Mouse (Mus musculus): Measurements from ENCODE around the gene Pappa. TPM values are rescaled to one million over a fixed set of nuclear protein-coding genes. Genes with fewer than 3 reads are reported as not detected.

Pappa gene
- polyA plus RNA-seq, 1 experiment from 2014 or later, result 0.82 TPM

DNA sequence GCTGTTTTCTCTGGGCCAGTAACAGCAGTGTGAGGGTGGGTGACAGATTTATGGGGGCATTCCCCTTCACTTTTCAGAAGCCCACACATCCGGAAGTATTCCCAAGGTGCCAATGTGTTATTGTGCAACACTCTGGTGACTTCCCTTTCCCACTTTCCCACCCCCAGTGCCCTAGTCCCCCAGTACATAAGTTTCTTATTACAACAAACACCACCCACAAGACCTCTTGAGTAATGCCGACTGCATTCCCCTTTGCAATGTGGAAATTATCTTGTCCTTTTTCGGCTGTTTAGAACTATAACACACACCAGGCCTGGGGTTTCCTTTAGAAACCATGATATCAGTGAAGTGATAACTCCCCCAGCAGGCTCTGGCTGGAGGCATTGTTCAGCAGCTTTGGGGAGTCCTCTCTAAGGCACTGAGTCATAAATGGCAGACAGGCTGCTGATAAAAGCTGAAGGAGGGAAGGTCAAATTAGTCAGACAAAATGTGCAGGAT is 118.5 kb downstream of the Pappa start:
- no peak for ATAC-seq (ENCODE audit: low FRiP score, low read depth)
- WGBS, result 16% methylated on average over 3 of the region's 3 CpGs
- Histone ChIP-seq H3K4me2 (no peak overlapping the region), H3K4me1 (replicated peaks) (no peaks in the 10 kb centered on the region; the same call in 1 of the 2 replicates), H3K9ac (no peak overlapping the region), H3K9me3 (no peaks in the 10 kb centered on the region), H3K36me3 (no peaks in the 10 kb centered on the region), H3K4me3 (no peak overlapping the region), H3K27ac (replicated peaks) (no peak overlapping the region), H3K27me3 (no peaks in the 10 kb centered on the region)

DNA sequence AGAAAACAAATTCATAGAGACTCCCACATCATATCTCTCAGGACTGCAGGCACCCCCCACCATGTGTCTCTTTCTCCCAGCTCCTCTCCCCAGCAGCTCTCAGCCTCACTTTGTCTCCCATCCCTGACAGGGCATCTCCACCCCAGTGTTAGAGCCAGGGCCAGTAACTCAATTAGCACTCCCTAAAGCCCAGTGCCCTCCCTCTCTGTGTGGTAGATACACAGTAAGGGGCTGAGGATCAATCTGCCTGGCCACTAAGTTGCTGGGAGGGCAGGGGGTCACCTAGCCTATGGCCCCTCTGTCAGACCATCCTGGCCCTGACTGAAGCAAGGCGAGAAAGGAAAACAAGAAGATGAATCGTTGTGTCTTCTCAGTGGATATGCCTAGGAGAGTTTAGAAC is 119.3 kb downstream of the Pappa start:
- no peaks in the 10 kb centered on the region for H3K9me3 ChIP-seq
- no peak for ATAC-seq (ENCODE audit: low FRiP score, low read depth)
- H3K4me1 ChIP-seq (replicated peaks), result no peaks in the 10 kb centered on the region; the same call in 1 of the 2 replicates
- no peaks in the 10 kb centered on the region for H3K36me3 ChIP-seq
- H3K4me3 ChIP-seq, result no peak overlapping the region
- no peak overlapping the region for H3K4me2 ChIP-seq
- WGBS, result 14% methylated on average over 2 of the region's 2 CpGs
- H3K27me3 ChIP-seq, result no peaks in the 10 kb centered on the region
- H3K27ac ChIP-seq (replicated peaks), result no peak overlapping the region
- H3K9ac ChIP-seq, result no peak overlapping the region

DNA sequence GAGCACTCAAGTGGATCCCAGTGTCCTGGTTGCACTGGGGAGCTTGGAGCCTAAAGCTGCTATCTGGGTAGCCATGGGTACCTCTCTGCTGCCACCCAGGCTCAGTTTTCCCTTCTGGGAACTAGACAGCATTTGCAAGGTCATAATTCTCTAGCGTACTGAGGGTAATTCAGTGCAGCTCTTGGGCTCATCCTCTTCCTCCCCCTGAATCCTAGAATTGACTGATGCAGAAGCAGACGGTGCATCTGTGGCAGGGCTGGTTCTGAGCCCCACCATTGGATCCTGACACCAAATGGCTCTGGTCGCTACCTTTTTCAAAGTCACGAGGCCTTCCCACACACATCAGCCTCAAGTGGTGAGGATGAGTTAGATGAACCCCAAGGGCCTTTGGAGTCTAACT is 121.0 kb downstream of the Pappa start:
- Histone ChIP-seq H3K36me3 (no peaks in the 10 kb centered on the region), H3K9ac (no peak overlapping the region), H3K4me1 (replicated peaks) (no peaks in the 10 kb centered on the region), H3K27me3 (no peaks in the 10 kb centered on the region), H3K4me2 (no peak overlapping the region), H3K27ac (replicated peaks) (no peak overlapping the region), H3K4me3 (no peak overlapping the region), H3K9me3 (no peaks in the 10 kb centered on the region)
- ATAC-seq (ENCODE audit: low FRiP score, low read depth), result no peak
- 23% methylated on average over 4 of the region's 4 CpGs for WGBS

DNA sequence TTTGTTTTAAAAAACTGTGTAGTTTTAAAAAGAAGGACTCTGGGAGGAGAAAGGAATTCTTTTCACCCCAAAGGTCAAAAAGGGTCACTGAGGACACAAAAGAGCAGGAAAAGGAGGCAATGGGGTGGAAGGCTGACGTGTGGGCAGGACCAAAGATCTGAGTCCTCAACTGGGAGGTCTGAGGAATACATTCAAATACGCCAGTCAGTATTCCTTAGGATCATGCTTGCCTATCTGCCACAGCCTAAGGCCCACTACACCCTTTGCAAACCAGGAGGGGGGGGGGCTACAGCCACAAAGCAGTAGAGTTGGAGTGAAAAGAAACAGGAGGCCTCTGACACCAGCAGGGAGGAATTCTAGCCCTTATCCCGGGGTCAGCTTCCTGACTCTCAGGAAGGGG is 121.5 kb downstream of the Pappa start:
- no peak overlapping the region for H3K4me2 ChIP-seq
- ATAC-seq (ENCODE audit: low FRiP score, low read depth), result no peak
- no peaks in the 10 kb centered on the region for H3K9me3 ChIP-seq
- 0 out of 2 replicates have a peak, but pooled peaks cover under 1% of the 10 kb centered on the region for H3K27me3 ChIP-seq
- 32% methylated on average over 3 of the region's 3 CpGs for WGBS
- H3K36me3 ChIP-seq, result no peaks in the 10 kb centered on the region
- H3K4me3 ChIP-seq, result no peak overlapping the region
- H3K27ac ChIP-seq (replicated peaks), result no peak overlapping the region
- H3K4me1 ChIP-seq (replicated peaks), result no peaks in the 10 kb centered on the region
- H3K9ac ChIP-seq, result no peak overlapping the region

DNA sequence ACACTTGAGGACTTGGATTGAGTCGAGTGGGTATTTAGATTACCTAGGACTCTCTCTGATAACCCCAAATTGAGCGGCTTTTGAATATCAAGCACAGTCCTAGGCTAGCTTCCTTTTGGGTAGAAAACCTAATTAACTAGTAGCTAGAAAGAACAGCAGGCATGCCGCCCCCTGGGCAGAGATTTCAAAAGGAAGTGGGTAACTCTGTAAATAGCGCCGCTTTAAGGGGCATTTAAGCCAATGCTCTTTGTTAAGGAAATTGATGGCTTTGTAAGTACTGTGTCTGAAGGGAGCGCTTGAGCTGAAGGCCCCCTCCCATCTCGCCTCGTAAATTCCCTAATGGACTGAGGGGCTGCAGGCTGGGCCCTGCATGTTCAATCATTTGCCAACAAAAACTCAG is 128.2 kb downstream of the Pappa start:
- no peak overlapping the region for H3K27ac ChIP-seq (replicated peaks)
- no peaks in the 10 kb centered on the region for H3K9me3 ChIP-seq
- peaks cover 5% of the 10 kb centered on the region; the same call in 1 of the 2 replicates for H3K27me3 ChIP-seq
- WGBS, result under 1% methylated on average over 8 of the region's 8 CpGs
- no peak overlapping the region for H3K9ac ChIP-seq
- H3K4me3 ChIP-seq, result no peak overlapping the region
- H3K36me3 ChIP-seq, result no peaks in the 10 kb centered on the region
- peak overlapping the region; percentile 14; the same call in 1 of the 2 replicates for H3K4me2 ChIP-seq
- H3K4me1 ChIP-seq (replicated peaks), result 0 out of 2 replicates have a peak, but pooled peaks cover 5% of the 10 kb centered on the region
- ATAC-seq (ENCODE audit: low FRiP score, low read depth), result no peak

DNA sequence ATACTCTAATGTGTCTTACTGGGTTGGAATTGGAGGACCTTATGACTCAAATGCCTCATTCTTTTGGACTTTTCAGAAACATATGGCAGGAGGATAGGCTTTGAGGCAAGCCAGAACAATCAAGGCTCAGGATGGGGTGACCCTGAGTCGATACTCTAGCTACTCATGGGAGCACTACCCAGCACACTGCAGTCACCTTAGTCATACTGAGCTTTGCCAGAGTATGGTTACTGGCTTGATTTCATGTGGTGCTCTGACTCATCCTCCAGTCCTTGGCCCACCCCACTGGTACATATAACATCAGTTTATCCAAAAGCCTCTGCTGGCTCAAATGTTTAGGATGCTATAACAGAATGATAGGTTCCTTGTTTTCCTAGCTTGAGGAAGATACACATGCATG is 130.1 kb downstream of the Pappa start:
- no peaks in the 10 kb centered on the region for H3K36me3 ChIP-seq
- no peak overlapping the region for H3K4me2 ChIP-seq
- WGBS, result 79% methylated on average over 1 of the region's 1 CpGs
- no peak for ATAC-seq (ENCODE audit: low FRiP score, low read depth)
- H3K9ac ChIP-seq, result no peak overlapping the region
- peaks cover 5% of the 10 kb centered on the region; the same call in 1 of the 2 replicates for H3K27me3 ChIP-seq
- H3K27ac ChIP-seq (replicated peaks), result no peak overlapping the region
- H3K9me3 ChIP-seq, result no peaks in the 10 kb centered on the region
- H3K4me3 ChIP-seq, result no peak overlapping the region
- H3K4me1 ChIP-seq (replicated peaks), result 0 out of 2 replicates have a peak, but pooled peaks cover 5% of the 10 kb centered on the region

DNA sequence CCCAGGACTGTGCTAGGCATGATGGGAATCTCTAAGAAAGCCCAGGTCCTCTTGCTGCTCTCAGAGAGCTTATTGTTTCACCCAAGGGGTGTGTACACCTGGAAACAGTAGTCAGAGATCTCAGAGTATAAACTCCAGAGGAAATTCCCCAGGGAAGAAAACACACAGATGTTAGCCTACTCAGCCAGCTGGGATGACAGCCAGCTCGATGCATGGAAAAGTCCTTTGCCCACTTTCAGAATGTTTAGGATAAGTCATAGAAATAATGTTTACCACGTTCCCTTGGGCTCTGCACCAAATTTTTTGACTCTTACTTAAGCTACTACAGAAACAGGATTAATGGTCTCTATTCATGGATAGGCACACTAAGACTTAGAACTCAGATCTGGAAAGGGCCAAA is 143.1 kb downstream of the Pappa start:
- no peak overlapping the region for H3K4me3 ChIP-seq
- no peaks in the 10 kb centered on the region for H3K36me3 ChIP-seq
- no peaks in the 10 kb centered on the region for H3K27me3 ChIP-seq
- H3K9me3 ChIP-seq, result no peaks in the 10 kb centered on the region
- H3K4me2 ChIP-seq, result no peak overlapping the region
- H3K27ac ChIP-seq (replicated peaks), result no peak overlapping the region
- WGBS, result 72% methylated on average over 2 of the region's 2 CpGs
- no peaks in the 10 kb centered on the region for H3K4me1 ChIP-seq (replicated peaks)
- H3K9ac ChIP-seq, result no peak overlapping the region
- no peak for ATAC-seq (ENCODE audit: low FRiP score, low read depth)

DNA sequence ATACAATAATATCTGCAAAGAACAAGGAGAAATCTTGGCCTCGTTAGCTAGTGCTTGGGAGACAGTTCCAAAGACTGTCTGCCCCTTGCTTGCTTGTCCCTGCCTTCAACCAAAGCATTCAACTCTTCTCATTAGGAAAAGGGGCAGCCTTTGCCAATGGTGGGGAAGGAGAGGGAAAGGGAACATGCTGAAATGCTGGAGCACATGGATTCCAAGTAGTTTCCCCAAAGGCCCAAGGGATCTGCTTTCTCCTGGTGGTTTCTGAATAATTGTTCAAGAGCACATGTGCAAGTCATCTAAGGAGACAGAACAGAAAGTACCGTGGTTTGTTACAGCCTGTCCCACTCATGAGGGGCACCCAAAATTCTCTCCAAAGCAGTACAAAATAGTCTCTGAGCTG is 146.0 kb downstream of the Pappa start:
- no peaks in the 10 kb centered on the region for H3K9me3 ChIP-seq
- WGBS, result 89% methylated on average over 2 of the region's 2 CpGs

DNA sequence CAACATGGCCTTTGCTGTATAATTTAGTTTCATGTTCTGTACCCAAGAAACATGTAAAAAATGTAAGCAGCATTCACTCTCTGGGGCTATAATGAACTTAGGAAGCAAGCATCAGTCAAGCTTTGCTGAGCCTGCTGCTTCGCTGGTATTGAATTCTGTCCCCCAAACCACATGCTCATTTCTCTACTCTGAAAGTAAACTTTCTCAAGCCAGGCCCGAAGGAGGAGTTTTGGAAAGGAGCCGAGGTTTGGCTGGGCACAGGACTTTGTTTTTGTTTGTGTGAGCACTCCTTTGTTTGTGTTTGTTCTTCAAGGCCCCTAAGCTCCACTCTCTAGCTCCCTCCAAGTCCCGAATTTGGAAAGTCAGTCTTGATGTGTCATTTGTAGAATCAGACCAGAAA is 148.3 kb downstream of the Pappa start:
- no peaks in the 10 kb centered on the region for H3K36me3 ChIP-seq
- no peaks in the 10 kb centered on the region for H3K9me3 ChIP-seq
- no peaks in the 10 kb centered on the region for H3K4me1 ChIP-seq (replicated peaks)
- WGBS, result 40% methylated on average over 4 of the region's 4 CpGs
- no peak overlapping the region for H3K4me2 ChIP-seq
- no peak overlapping the region for H3K27ac ChIP-seq (replicated peaks)
- H3K4me3 ChIP-seq, result no peak overlapping the region
- ATAC-seq (ENCODE audit: low FRiP score, low read depth), result no peak
- H3K27me3 ChIP-seq, result no peaks in the 10 kb centered on the region
- no peak overlapping the region for H3K9ac ChIP-seq

More for the DNA sequence above, 146.0 kb downstream of the Pappa start:
- H3K4me3 ChIP-seq, result no peak overlapping the region
- H3K9ac ChIP-seq, result no peak overlapping the region
- no peaks in the 10 kb centered on the region for H3K27me3 ChIP-seq
- no peak overlapping the region for H3K4me2 ChIP-seq
- no peak overlapping the region for H3K27ac ChIP-seq (replicated peaks)
- no peak for ATAC-seq (ENCODE audit: low FRiP score, low read depth)
- H3K4me1 ChIP-seq (replicated peaks), result no peaks in the 10 kb centered on the region
- H3K36me3 ChIP-seq, result no peaks in the 10 kb centered on the region

DNA sequence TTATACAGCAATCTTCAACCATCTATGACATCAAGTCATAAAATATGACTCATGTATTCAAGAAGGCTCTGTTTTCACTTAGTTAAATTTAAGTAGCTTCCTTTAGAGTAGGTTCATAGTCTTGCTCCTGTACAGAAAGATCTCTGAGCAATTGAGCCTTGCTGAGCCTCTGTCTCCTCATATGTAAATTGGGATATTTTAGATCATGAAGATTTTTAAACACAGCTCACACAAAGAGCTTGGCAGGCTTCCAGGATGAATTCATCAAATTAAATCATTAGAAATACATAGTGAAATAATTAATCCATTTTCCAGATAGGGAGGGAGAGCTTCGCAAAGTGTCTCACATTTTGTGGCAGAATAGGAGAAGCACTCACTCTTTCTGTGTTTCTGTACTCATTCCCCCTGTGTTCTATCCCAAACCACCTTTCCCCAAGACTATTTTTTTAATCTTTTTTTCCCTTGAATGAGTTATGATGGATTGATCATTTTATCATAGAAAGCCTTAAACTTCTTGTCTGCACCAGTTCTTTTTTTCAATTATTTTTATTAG is 149.4 kb downstream of the Pappa start:
- H3K9me3 ChIP-seq, result no peaks in the 10 kb centered on the region
- WGBS, result 82% methylated on average over 1 of the region's 1 CpGs
- ATAC-seq (ENCODE audit: low FRiP score, low read depth), result no peak

DNA sequence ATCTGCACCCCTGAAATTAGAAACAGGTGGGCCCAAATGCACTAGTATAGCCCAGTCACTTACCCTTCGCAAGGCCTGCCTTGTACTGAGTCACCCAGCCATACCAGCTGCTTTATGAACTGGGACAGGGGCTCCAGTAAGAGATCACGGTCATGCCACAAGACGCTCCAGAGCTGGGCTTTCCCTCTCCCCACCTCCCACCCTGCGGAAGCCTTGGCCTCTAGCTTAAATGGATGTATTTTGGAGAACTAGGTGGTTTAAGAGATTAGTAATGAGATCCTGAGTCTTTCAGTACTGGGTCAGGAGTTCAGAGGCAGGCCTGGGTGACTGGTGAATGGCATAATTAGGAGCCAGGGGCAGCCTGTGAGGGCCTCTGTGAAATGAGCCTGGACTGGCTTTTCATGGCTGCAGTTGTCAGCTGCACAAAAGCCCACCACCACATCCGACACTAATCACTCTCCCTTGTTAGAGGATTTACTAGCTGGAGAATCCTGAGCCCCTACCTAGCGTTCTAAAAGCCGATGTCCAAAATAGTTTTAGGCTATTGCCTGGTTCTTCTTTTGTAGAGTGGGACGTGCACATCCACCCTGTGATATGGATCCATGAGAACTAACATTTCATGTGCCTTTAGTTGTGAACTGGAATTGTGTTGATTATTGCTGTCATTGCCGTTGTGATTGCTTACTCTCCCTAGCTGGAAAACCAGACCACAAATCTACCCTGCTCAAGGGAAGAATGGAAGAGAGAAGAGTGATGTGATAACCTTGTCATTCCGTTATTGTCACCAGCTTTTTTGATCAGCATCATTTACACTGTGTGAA is 154.7 kb downstream of the Pappa start:
- no peak overlapping the region for H3K9ac ChIP-seq
- ATAC-seq (ENCODE audit: low FRiP score, low read depth), result no peak
- no peaks in the 10 kb centered on the region for H3K36me3 ChIP-seq
- no peaks in the 10 kb centered on the region for H3K9me3 ChIP-seq
- H3K4me2 ChIP-seq, result no peak overlapping the region
- WGBS, result 26% methylated on average over 10 of the region's 10 CpGs
- H3K4me3 ChIP-seq, result no peak overlapping the region
- H3K27me3 ChIP-seq, result no peaks in the 10 kb centered on the region
- peaks cover 9% of the 10 kb centered on the region for H3K4me1 ChIP-seq (replicated peaks)
- no peak overlapping the region for H3K27ac ChIP-seq (replicated peaks)

More for the DNA sequence above, 149.4 kb downstream of the Pappa start:
- no peaks in the 10 kb centered on the region for H3K36me3 ChIP-seq
- no peak overlapping the region for H3K4me2 ChIP-seq
- H3K4me3 ChIP-seq, result no peak overlapping the region
- H3K27ac ChIP-seq (replicated peaks), result no peak overlapping the region
- no peaks in the 10 kb centered on the region for H3K27me3 ChIP-seq
- H3K9ac ChIP-seq, result no peak overlapping the region
- H3K4me1 ChIP-seq (replicated peaks), result no peaks in the 10 kb centered on the region

DNA sequence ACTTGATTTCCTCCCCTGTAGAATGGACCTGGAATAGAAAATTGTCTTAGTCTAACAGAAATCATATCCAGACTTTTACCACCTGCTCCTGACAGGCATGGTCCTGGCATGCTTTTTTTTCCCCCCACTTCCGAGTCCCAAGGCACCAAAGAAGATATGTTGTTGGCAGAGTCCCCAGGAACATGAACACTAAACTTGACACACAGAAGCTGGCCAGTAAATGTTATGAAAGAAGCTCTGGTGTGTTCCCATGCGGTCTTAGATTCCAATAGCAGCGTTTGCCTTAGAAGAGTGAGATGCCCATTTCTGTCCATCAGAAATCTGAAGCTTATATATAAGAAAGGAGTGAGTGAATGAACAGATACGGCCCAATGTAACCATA is 155.3 kb downstream of the Pappa start:
- Histone ChIP-seq H3K9me3 (no peaks in the 10 kb centered on the region), H3K9ac (no peak overlapping the region), H3K4me2 (no peak overlapping the region), H3K27me3 (no peaks in the 10 kb centered on the region), H3K36me3 (no peaks in the 10 kb centered on the region), H3K4me3 (no peak overlapping the region), H3K27ac (replicated peaks) (no peak overlapping the region), H3K4me1 (replicated peaks) (peaks cover 9% of the 10 kb centered on the region)
- no peak for ATAC-seq (ENCODE audit: low FRiP score, low read depth)
- 66% methylated on average over 4 of the region's 4 CpGs for WGBS
